Mouse (Mus musculus): ENCODE measurements around the gene Mtcl1.

DNA sequence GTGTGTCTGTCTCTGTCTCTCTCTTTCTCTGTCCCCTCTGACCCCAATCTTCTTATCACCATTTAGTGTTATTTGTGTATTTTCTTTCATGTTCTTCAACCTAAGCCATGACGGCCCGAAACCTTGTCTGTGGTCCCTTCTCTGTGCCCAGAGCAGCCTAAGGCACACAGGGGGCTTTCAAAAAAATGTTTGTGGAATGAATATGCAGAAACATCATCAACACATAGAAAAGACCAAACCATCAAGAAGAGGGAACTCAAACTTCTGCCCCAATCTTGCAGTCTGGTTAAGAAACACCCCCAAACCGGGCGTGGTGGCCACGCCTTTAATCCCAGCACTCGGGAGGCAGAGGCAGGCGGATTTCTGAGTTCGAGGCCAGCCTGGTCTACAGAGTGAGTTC is 9.7 kb downstream of the Mtcl1 start:
- TF ChIP-seq CTCF (IDR thresholded peaks at IDR 0.05; ENCODE audit: low read depth): no peak
- TF ChIP-seq EP300 (IDR thresholded peaks at IDR 0.05; ENCODE audit: low read depth): no peak

Measured in liver, embryonic 14.5 days (tissue).